Comparison of ENCODE assay signal across 8 mouse cellular contexts in the genomic region with DNA sequence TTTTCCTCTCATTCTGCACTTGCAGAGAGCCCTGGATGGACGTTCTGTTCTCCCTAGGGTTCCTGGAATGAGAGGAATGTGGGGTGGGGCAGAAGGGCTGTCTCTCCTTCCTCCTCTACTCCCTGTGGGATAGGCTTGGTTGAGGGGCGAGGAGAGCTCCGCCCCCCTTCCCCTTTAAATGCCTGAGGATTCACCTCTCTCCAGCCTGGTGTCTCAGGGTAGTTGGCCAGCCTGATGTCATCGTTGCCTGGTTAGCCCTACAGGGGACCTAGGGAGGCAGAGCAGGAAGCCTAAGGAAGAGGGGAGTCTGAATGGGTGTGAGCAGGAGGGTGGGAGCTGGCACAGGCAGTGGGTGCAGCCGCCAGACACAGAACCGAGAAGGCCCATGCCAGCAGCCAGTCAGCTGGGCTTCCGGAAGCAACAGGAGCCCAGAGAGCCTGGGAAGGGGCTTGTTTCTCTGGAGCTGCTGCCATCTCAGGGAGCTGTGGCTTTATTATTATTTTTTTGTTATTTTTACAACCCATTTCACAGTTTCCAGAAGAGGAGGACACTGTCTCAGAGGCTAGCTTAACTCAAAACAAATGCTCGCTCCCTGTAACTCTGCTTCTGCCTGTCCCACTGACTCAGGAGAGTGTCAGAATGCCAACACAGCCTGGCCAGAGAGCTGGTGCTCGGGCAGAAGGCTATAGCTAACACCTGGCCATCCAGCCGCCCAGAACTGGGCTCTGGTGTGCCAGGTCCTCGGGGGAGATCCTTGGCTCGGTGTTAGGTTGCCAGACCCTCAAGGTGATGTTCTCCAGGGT. TPM values are rescaled to one million over a fixed set of nuclear protein-coding genes. Genes with fewer than 3 reads are reported as not detected.
DNase-seq lines count a peak whose midpoint lies in the region; ATAC-seq and TF ChIP-seq lines count a peak whose summit lies in the region.

No protein-coding gene starts in this region.

- no peak overlapping the region for H3K4me3 ChIP-seq in layer of hippocampus, adult 2 months
- no peak overlapping the region for H3K4me3 ChIP-seq in embryonic facial prominence, embryonic 13.5 days
- no peak overlapping the region for H3K4me3 ChIP-seq in intestine, embryonic 16.5 days (ENCODE audit: low read length)

- 45% methylated on average over 12 of the region's 12 CpGs for WGBS in embryonic facial prominence, embryonic 13.5 days
- 49% methylated on average over 12 of the region's 12 CpGs for whole genome bisulfite sequencing in intestine, embryonic 16.5 days

- no peaks in the 10 kb centered on the region for H3K27me3 ChIP-seq in embryonic facial prominence, embryonic 13.5 days
- no peaks in the 10 kb centered on the region for H3K27me3 ChIP-seq in intestine, embryonic 16.5 days (replicated peaks; ENCODE audit: control insufficient read depth, insufficient read depth, low read length)

- peaks cover 95% of the 10 kb centered on the region for H3K4me1 ChIP-seq in embryonic facial prominence, embryonic 13.5 days
- peaks cover 73% of the 10 kb centered on the region for H3K4me1 ChIP-seq in intestine, embryonic 16.5 days (ENCODE audit: control insufficient read depth, insufficient read depth, low read length)

- H3K9ac ChIP-seq in embryonic facial prominence, embryonic 13.5 days: peak overlapping the region; percentile 37; the same call in 1 of the 2 replicates
- peak overlapping the region; percentile 35; the same call in 1 of the 2 replicates for H3K9ac ChIP-seq in intestine, embryonic 16.5 days (ENCODE audit: low read depth, low read length)

- ATAC-seq in embryonic facial prominence, embryonic 13.5 days (ENCODE audit: insufficient number of reproducible peaks, insufficient read depth, low FRiP score, low TSS enrichment, low read depth): no peak
- ATAC-seq in intestine, embryonic 16.5 days: peak; percentile 69

- TF ChIP-seq CTCF in layer of hippocampus, adult 2 months (conservative IDR thresholded peaks at IDR 0.05): no peak

- H3K9me3 ChIP-seq in embryonic facial prominence, embryonic 13.5 days: no peaks in the 10 kb centered on the region
- no peaks in the 10 kb centered on the region for H3K9me3 ChIP-seq in intestine, embryonic 16.5 days (ENCODE audit: control insufficient read depth, low read length)

- peak overlapping the region; percentile 44; the same call in 1 of the 2 replicates for H3K27ac ChIP-seq in layer of hippocampus, adult 2 months
- H3K27ac ChIP-seq in embryonic facial prominence, embryonic 13.5 days: peak overlapping the region; percentile 74
- peak overlapping the region; percentile 66 for H3K27ac ChIP-seq in intestine, embryonic 16.5 days (ENCODE audit: low read length)

- H3K36me3 ChIP-seq in embryonic facial prominence, embryonic 13.5 days: 0 out of 2 replicates have a peak, but pooled peaks cover 7% of the 10 kb centered on the region
- no peaks in the 10 kb centered on the region for H3K36me3 ChIP-seq in intestine, embryonic 16.5 days (ENCODE audit: control insufficient read depth, insufficient read depth, low read length)

- DNase-seq in layer of hippocampus, adult 2 months (ENCODE audit: low spot score in 2 of 2): no peak
- DNase-seq in layer of hippocampus, postnatal 14 days (ENCODE audit: low spot score in 2 of 2): no peak
- peak; percentile 83 for DNase-seq in lung, postnatal 25 days (ENCODE audit: low spot score)
- no peak for DNase-seq in adrenal gland, postnatal 4 days (ENCODE audit: low spot score in 2 of 2)
- no peak for DNase-seq in layer of hippocampus, adult 8-10 months (ENCODE audit: low spot score in 2 of 2)
- no peak for DNase-seq in adrenal gland, adult 18-20 months (ENCODE audit: low spot score in 2 of 2)

- peak overlapping the region; percentile 24 for H3K4me2 ChIP-seq in embryonic facial prominence, embryonic 13.5 days
- no peak overlapping the region for H3K4me2 ChIP-seq in intestine, embryonic 16.5 days (ENCODE audit: low read depth, low read length)

RNA-seq across cellular contexts. Expression of gene Bahcc1, which starts 20.3 kb away (rescaled TPM):
- 10 to 100 TPM; 19.9 to 20.7 TPM for total RNA-seq in layer of hippocampus, adult 2 months (2021)
- 10 to 100 TPM; 20.3 to 20.7 TPM for total RNA-seq in layer of hippocampus, postnatal 14 days (2021)
- 13.1 and 13.9 TPM in 2 replicates for polyA plus RNA-seq in embryonic facial prominence, embryonic 13.5 days (2015; fragmentation: Nextera tagmentation; extraction: Ambion mirVana)
- 4.9 and 5.7 TPM in 2 replicates for polyA plus RNA-seq in intestine, embryonic 16.5 days (2015; fragmentation: Nextera tagmentation; extraction: Ambion mirVana)
- total RNA-seq in adrenal gland, postnatal 4 days (2021): 10 to 100 TPM; 25.3 to 26.7 TPM
- 10 to 100 TPM; 20.0 to 23.4 (median 21.4) TPM for total RNA-seq in layer of hippocampus, adult 8-10 months (2022)
- total RNA-seq in adrenal gland, adult 18-20 months (2021): 1 to 10 TPM; 7.8 to 8.9 TPM
